Comparison of ENCODE assay signal across 26 mouse cellular contexts in the genomic region with DNA sequence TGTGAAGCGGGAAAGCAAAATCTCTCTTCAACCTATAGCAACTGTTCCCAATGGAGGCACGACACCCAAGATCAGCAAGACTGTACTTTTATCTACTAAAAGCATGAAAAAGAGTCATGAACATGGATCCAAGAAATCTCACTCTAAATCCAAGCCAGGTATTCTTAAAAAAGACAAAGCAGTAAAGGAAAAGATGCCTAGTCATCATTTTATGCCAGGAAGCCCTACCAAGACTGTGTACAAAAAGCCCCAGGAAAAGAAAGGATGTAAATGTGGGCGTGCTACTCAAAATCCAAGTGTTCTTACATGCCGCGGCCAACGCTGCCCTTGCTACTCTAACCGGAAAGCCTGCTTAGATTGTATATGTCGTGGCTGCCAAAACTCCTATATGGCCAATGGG. TPM values are rescaled to one million over a fixed set of nuclear protein-coding genes. Genes with fewer than 3 reads are reported as not detected.
A peak's percentile ranks its signal among the peaks of the same experiment; 100 is the strongest.
DNase-seq lines count a peak whose midpoint lies in the region; ATAC-seq and TF ChIP-seq lines count a peak whose summit lies in the region.
"Had no signal": no experiment of that assay in that cellular context is flagged by ENCODE, and none has a peak within 500 bp of the region (broad histone marks: within the 10 kb centered on the region; RNA-seq: fewer than 3 reads in every experiment).

No protein-coding gene starts in this region.

- no peak overlapping the region for H3K4me3 ChIP-seq in midbrain, embryonic 11.5 days (ENCODE audit: low read depth, low read length)
- H3K4me3 ChIP-seq in midbrain, postnatal 0 days (ENCODE audit: low read depth, low read length), result no peak overlapping the region
- no peak overlapping the region for H3K4me3 ChIP-seq in ES-E14 (ENCODE audit: insufficient read depth in 1 of 2, low read depth in 1 of 2, low read length in 2 of 2, poor library complexity in 1 of 2, severe bottlenecking in 1 of 2)
- no peak overlapping the region for H3K4me3 ChIP-seq in intestine, embryonic 16.5 days (ENCODE audit: low read length)
- H3K4me3 ChIP-seq: embryonic facial prominence, embryonic 10.5 days; embryonic facial prominence, embryonic 13.5 days; erythroblast, embryonic 14.5 days; forebrain, embryonic 13.5 days had no signal

- H3K9ac ChIP-seq in midbrain, embryonic 11.5 days (ENCODE audit: low read length), result no peak overlapping the region
- no peak overlapping the region for H3K9ac ChIP-seq in midbrain, postnatal 0 days (replicated peaks; ENCODE audit: low read length, poor library complexity, severe bottlenecking)
- H3K9ac ChIP-seq in ES-E14 (ENCODE audit: insufficient read depth, low read depth, low read length, poor library complexity, severe bottlenecking), result peak overlapping the region; percentile 2; the same call in 1 of the 2 replicates
- no peak overlapping the region for H3K9ac ChIP-seq in intestine, embryonic 16.5 days (ENCODE audit: low read depth, low read length)
- H3K9ac ChIP-seq: embryonic facial prominence, embryonic 13.5 days; forebrain, embryonic 13.5 days; hindbrain, embryonic 14.5 days had no signal

- no peak overlapping the region for H3K4me2 ChIP-seq in midbrain, embryonic 11.5 days
- no peak overlapping the region for H3K4me2 ChIP-seq in midbrain, postnatal 0 days (ENCODE audit: low read depth, low read length, poor library complexity, severe bottlenecking)
- H3K4me2 ChIP-seq in intestine, embryonic 16.5 days (ENCODE audit: low read depth, low read length), result no peak overlapping the region
- H3K4me2 ChIP-seq: embryonic facial prominence, embryonic 13.5 days; forebrain, embryonic 13.5 days; heart, embryonic 11.5 days; hindbrain, embryonic 14.5 days had no signal

- WGBS in midbrain, embryonic 11.5 days, result 96% methylated on average over 8 of the region's 8 CpGs
- WGBS in midbrain, postnatal 0 days, result 94% methylated on average over 8 of the region's 8 CpGs
- WGBS in intestine, embryonic 16.5 days, result 92% methylated on average over 8 of the region's 8 CpGs

- ATAC-seq in midbrain, embryonic 11.5 days (ENCODE audit: low FRiP score), result no peak
- ATAC-seq in midbrain, postnatal 0 days (ENCODE audit: low FRiP score), result no peak
- ATAC-seq in intestine, embryonic 16.5 days, result no peak
- no peak for ATAC-seq in CD4-positive, CD25-positive, alpha-beta regulatory T cell, adult 4 months
- ATAC-seq: forebrain, embryonic 13.5 days; forebrain, embryonic 16.5 days; hindbrain, postnatal 0 days; inflammation-experienced regulatory T-cells, adult 6 months had no signal

- H3K9me3 ChIP-seq in midbrain, embryonic 11.5 days (ENCODE audit: control insufficient read depth, low read length), result peaks cover 8% of the 10 kb centered on the region
- no peaks in the 10 kb centered on the region for H3K9me3 ChIP-seq in midbrain, postnatal 0 days (ENCODE audit: low read length)
- no peaks in the 10 kb centered on the region for H3K9me3 ChIP-seq in ES-E14 (ENCODE audit: control insufficient read depth, insufficient read depth, low read depth, low read length)
- H3K9me3 ChIP-seq in intestine, embryonic 16.5 days (ENCODE audit: control insufficient read depth, low read length), result peaks cover 5% of the 10 kb centered on the region

- no peak overlapping the region for H3K27ac ChIP-seq in midbrain, embryonic 11.5 days (ENCODE audit: low read depth, low read length)
- no peak overlapping the region for H3K27ac ChIP-seq in midbrain, postnatal 0 days (ENCODE audit: low read depth, low read length)
- no peak overlapping the region for H3K27ac ChIP-seq in ES-E14 (ENCODE audit: insufficient read depth, low read depth, low read length, poor library complexity, severe bottlenecking)
- H3K27ac ChIP-seq in intestine, embryonic 16.5 days (ENCODE audit: low read length), result peak overlapping the region; percentile 28; the same call in 1 of the 2 replicates
- H3K27ac ChIP-seq: embryonic facial prominence, embryonic 10.5 days; embryonic facial prominence, embryonic 13.5 days; forebrain, embryonic 13.5 days; hindbrain, embryonic 14.5 days; hindbrain, postnatal 0 days had no signal

- in situ Hi-C loops in ES-E14 (cut with MboI; ENCODE audit: low sequenced_read_pairs in 2 of 2, unreplicated experiment in 2 of 2), result no loop called here

- H3K36me3 ChIP-seq in midbrain, embryonic 11.5 days (ENCODE audit: control insufficient read depth, insufficient read depth, low read length), result 0 out of 2 replicates have a peak, but pooled peaks cover 2% of the 10 kb centered on the region
- peaks cover 14% of the 10 kb centered on the region; the same call in 1 of the 2 replicates for H3K36me3 ChIP-seq in midbrain, postnatal 0 days (ENCODE audit: insufficient read depth, low read length)
- peaks cover 11% of the 10 kb centered on the region for H3K36me3 ChIP-seq in ES-E14 (ENCODE audit: control insufficient read depth, insufficient read depth, low read length, poor library complexity, severe bottlenecking)
- H3K36me3 ChIP-seq in intestine, embryonic 16.5 days (ENCODE audit: control insufficient read depth, insufficient read depth, low read length), result peaks cover 9% of the 10 kb centered on the region

- no peaks in the 10 kb centered on the region for H3K4me1 ChIP-seq in midbrain, embryonic 11.5 days (ENCODE audit: control insufficient read depth, insufficient read depth, low read length)
- no peaks in the 10 kb centered on the region for H3K4me1 ChIP-seq in midbrain, postnatal 0 days (ENCODE audit: insufficient read depth, low read length)
- peaks cover 0 to 5% of the 10 kb centered on the region in 2 experiments; a peak in 1 of 4 replicates for H3K4me1 ChIP-seq in ES-E14 (ENCODE audit: control insufficient read depth in 2 of 2, insufficient read depth in 2 of 2, low read length in 2 of 2, poor library complexity in 1 of 2)
- peaks cover 9% of the 10 kb centered on the region for H3K4me1 ChIP-seq in intestine, embryonic 16.5 days (ENCODE audit: control insufficient read depth, insufficient read depth, low read length)
- H3K4me1 ChIP-seq: embryonic facial prominence, embryonic 10.5 days; embryonic facial prominence, embryonic 13.5 days; forebrain, embryonic 13.5 days had no signal

- H3K27me3 ChIP-seq in midbrain, embryonic 11.5 days (ENCODE audit: control insufficient read depth, insufficient read depth, low read length), result no peaks in the 10 kb centered on the region
- H3K27me3 ChIP-seq in midbrain, postnatal 0 days (ENCODE audit: insufficient read depth, low read length), result no peaks in the 10 kb centered on the region
- no peaks in the 10 kb centered on the region for H3K27me3 ChIP-seq in intestine, embryonic 16.5 days (replicated peaks; ENCODE audit: control insufficient read depth, insufficient read depth, low read length)
- H3K27me3 ChIP-seq: embryonic facial prominence, embryonic 13.5 days; forebrain, embryonic 13.5 days had no signal

- peak; percentile 8 for DNase-seq in midbrain, embryonic 11.5 days (ENCODE audit: low spot score, missing footprints)
- no peak for DNase-seq in midbrain, postnatal 0 days (ENCODE audit: low spot score)
- DNase-seq in ES-E14 (ENCODE audit: low read depth, low spot score), result no peak
- no peak for DNase-seq in layer of hippocampus, adult 9-10 months (ENCODE audit: low spot score)
- DNase-seq in adipocyte (ENCODE audit: low spot score), result no peak
- DNase-seq: adrenal gland, adult 8-10 months; adrenal gland, postnatal 25 days; B cell, adult 2 months; cerebellum, adult 11-12 months; cerebellum, adult 8-10 months; cerebellum, postnatal 10 days; cerebellum, postnatal 36 days; embryo, embryonic 11 days; gastrocnemius, postnatal 10 days; gastrocnemius, postnatal 36 days had no signal

- no peak for TF ChIP-seq CTCF in midbrain, postnatal 0 days (IDR thresholded peaks at IDR 0.05)

TF ChIP-seq in ES-E14, 5 proteins besides CTCF, POLR2A, EP300 and RAD21:
- TF ChIP-seq MAFK (IDR thresholded peaks at IDR 0.05; ENCODE audit: insufficient read depth, low read depth, low read length) (peak; percentile 80), ZNF384 (IDR thresholded peaks at IDR 0.05; ENCODE audit: low read depth, low read length) (no peak), CHD2 (IDR thresholded peaks at IDR 0.05; ENCODE audit: low read depth, low read length) (no peak)
TF ChIP-seq in ES-E14: peak in this region for 1.

RNA-seq across cellular contexts. Expression of gene Msl2, which starts 27.6 kb away (rescaled TPM):
- polyA plus RNA-seq in midbrain, embryonic 11.5 days (2014; fragmentation: Nextera tagmentation; extraction: Ambion mirVana), result 5.6 and 6.0 TPM in 2 replicates
- 38.5 and 42.0 TPM in 2 replicates for total RNA-seq in midbrain, postnatal 0 days (2014; rRNA removed)
- 3.3 and 4.1 TPM in 2 replicates for polyA plus RNA-seq in midbrain, postnatal 0 days (2015; fragmentation: Nextera tagmentation; extraction: Ambion mirVana)
- 19.5 and 21.3 TPM in 2 replicates for total RNA-seq in ES-E14 (2012; rRNA removed)
- 2.6 TPM in 2 replicates for polyA plus RNA-seq in intestine, embryonic 16.5 days (2015; fragmentation: Nextera tagmentation; extraction: Ambion mirVana)
- 10 to 100 TPM in 1 of 2 experiments, 1 to 10 TPM in 1; 8.2 to 12.9 TPM for polyA plus RNA-seq in CD4-positive, CD25-positive, alpha-beta regulatory T cell, adult 4 months (2017; shearing (Covaris generic))
